Mouse (Mus musculus) stomach, embryonic 16.5 days (tissue): ENCODE measurements around the gene Ly86. TPM values are rescaled to one million over a fixed set of nuclear protein-coding genes. Genes with fewer than 3 reads are reported as not detected.
A peak's percentile ranks its signal among the peaks of the same experiment; 100 is the strongest.

ENCODE experiments used
- ATAC-seq: fragments of 200-750 bp; cut with Nextera tagmentation; 2 replicates; pipeline ENCODE4 v1.8.0; 2017; ENCODE audit warnings: moderate number of reproducible peaks, moderate TSS enrichment; ENCODE audit not compliant: insufficient read depth, low FRiP score
- H3K27ac ChIP-seq: fragments of 300-500 bp; sonication (generic); 2 replicates; pipeline ENCODE4 v1.5.1; 2014; ENCODE audit warnings: low read length
- H3K27me3 ChIP-seq: fragments of 300-500 bp; sonication (generic); 2 replicates; pipeline ENCODE4 v1.6.1; 2014; ENCODE audit warnings: low read length, control low read depth, mixed read lengths; ENCODE audit not compliant: control insufficient read depth, insufficient read depth
- H3K36me3 ChIP-seq: fragments of 300-500 bp; sonication (generic); 2 replicates; pipeline ENCODE4 v1.6.1; 2014; ENCODE audit warnings: low read length; ENCODE audit not compliant: control insufficient read depth, insufficient read depth
- H3K4me1 ChIP-seq: fragments of 300-500 bp; sonication (generic); 2 replicates; pipeline ENCODE4 v1.6.1; 2014; ENCODE audit warnings: low read length, control low read depth, mixed read lengths; ENCODE audit not compliant: control insufficient read depth, insufficient read depth
- H3K4me2 ChIP-seq: fragments of 300-500 bp; sonication (generic); 2 replicates; pipeline ENCODE4 v1.6.1; 2014; ENCODE audit warnings: low read depth, low read length, mixed read lengths
- H3K4me3 ChIP-seq: fragments of 300-500 bp; sonication (generic); replicated peaks from 2 replicates; pipeline ENCODE4 v1.5.1; 2014; ENCODE audit warnings: mild to moderate bottlenecking, low read length
- H3K9ac ChIP-seq: fragments of 300-500 bp; sonication (generic); 2 replicates; pipeline ENCODE4 v1.6.1; 2014; ENCODE audit warnings: low read length
- H3K9me3 ChIP-seq: fragments of 300-500 bp; sonication (generic); replicated peaks from 2 replicates; pipeline ENCODE4 v1.6.1; 2016; ENCODE audit warnings: low read length, control low read depth; ENCODE audit not compliant: control insufficient read depth
- WGBS: fragments of 180-500 bp; shearing (Covaris S2); extraction: QIAGEN DNeasy Blood & Tissue Kit; methylation state at CpG from one replicate; pipeline ENCODE4 v1.1.7; 2014; 5-methylcytosine and 5-hydroxymethylcytosine counted together
- polyA plus RNA-seq: library from polyadenylated mRNA; unstranded; fragments of >200 nt; fragmentation: Nextera tagmentation; extraction: Ambion mirVana; gene quantifications from 2 replicates; pipeline ENCODE4 v1.2.1, GENCODE M21; 2015

Ly86 gene
- polyA plus RNA-seq, 1 experiment from 2014 or later, result 10.1 TPM

- Histone ChIP-seq H3K9ac (peak overlapping the region; percentile 71), H3K4me1 (peaks cover 3% of the 10 kb centered on the region; the same call in 1 of the 2 replicates), H3K4me3 (peak overlapping the region; percentile 44), H3K27ac (no peak overlapping the region), H3K4me2 (peak overlapping the region; percentile 78), H3K27me3 (0 out of 2 replicates have a peak, but pooled peaks cover 4% of the 10 kb centered on the region), H3K9me3 (no peaks in the 10 kb centered on the region), H3K36me3 (no peaks in the 10 kb centered on the region)
- ATAC-seq, result peak; percentile 94
- 3% methylated on average over 25 of the region's 25 CpGs for WGBS
Measured at GRCm38 (mm10) chr13:37312222-37312928, 32.6 kb upstream of the Ly86 start.

GRCm38 (mm10) chr13:37312951-37313350, 32.1 kb upstream of the Ly86 start:
- Histone ChIP-seq H3K27ac (no peak overlapping the region), H3K9ac (no peak overlapping the region), H3K4me2 (no peak overlapping the region), H3K4me1 (peaks cover 3% of the 10 kb centered on the region; the same call in 1 of the 2 replicates), H3K4me3 (no peak overlapping the region), H3K9me3 (no peaks in the 10 kb centered on the region), H3K36me3 (no peaks in the 10 kb centered on the region), H3K27me3 (0 out of 2 replicates have a peak, but pooled peaks cover 4% of the 10 kb centered on the region)
- no peak for ATAC-seq
- 18% methylated on average over 4 of the region's 4 CpGs for WGBS

GRCm38 (mm10) chr13:37325504-37325903, 19.5 kb upstream of the Ly86 start:
- H3K27ac ChIP-seq, result no peak overlapping the region
- H3K9me3 ChIP-seq, result no peaks in the 10 kb centered on the region
- H3K27me3 ChIP-seq, result no peaks in the 10 kb centered on the region
- H3K4me1 ChIP-seq, result no peaks in the 10 kb centered on the region
- H3K36me3 ChIP-seq, result no peaks in the 10 kb centered on the region
- 82% methylated on average over 3 of the region's 3 CpGs for WGBS
- no peak for ATAC-seq
- no peak overlapping the region for H3K9ac ChIP-seq
- H3K4me3 ChIP-seq, result no peak overlapping the region
- H3K4me2 ChIP-seq, result no peak overlapping the region

GRCm38 (mm10) chr13:37329747-37330146, 15.3 kb upstream of the Ly86 start:
- H3K4me1 ChIP-seq, result no peaks in the 10 kb centered on the region
- no peaks in the 10 kb centered on the region for H3K36me3 ChIP-seq
- no peaks in the 10 kb centered on the region for H3K27me3 ChIP-seq
- no peak for ATAC-seq
- no peak overlapping the region for H3K4me2 ChIP-seq
- 68% methylated on average over 8 of the region's 8 CpGs for WGBS
- H3K9ac ChIP-seq, result no peak overlapping the region
- H3K4me3 ChIP-seq, result no peak overlapping the region
- no peak overlapping the region for H3K27ac ChIP-seq
- H3K9me3 ChIP-seq, result no peaks in the 10 kb centered on the region

GRCm38 (mm10) chr13:37330971-37331370, 14.0 kb upstream of the Ly86 start:
- H3K36me3 ChIP-seq, result no peaks in the 10 kb centered on the region
- no peak overlapping the region for H3K27ac ChIP-seq
- ATAC-seq, result no peak
- H3K4me1 ChIP-seq, result no peaks in the 10 kb centered on the region
- no peaks in the 10 kb centered on the region for H3K9me3 ChIP-seq
- WGBS, result 77% methylated on average over 4 of the region's 4 CpGs
- no peaks in the 10 kb centered on the region for H3K27me3 ChIP-seq
- no peak overlapping the region for H3K4me3 ChIP-seq
- H3K9ac ChIP-seq, result no peak overlapping the region
- H3K4me2 ChIP-seq, result no peak overlapping the region

- no peak overlapping the region for H3K27ac ChIP-seq
- no peak for ATAC-seq
- H3K9me3 ChIP-seq, result no peaks in the 10 kb centered on the region
- WGBS, result 70% methylated on average over 4 of the region's 4 CpGs
- no peak overlapping the region for H3K9ac ChIP-seq
- no peak overlapping the region for H3K4me3 ChIP-seq
- no peaks in the 10 kb centered on the region for H3K36me3 ChIP-seq
- no peak overlapping the region for H3K4me2 ChIP-seq
- no peaks in the 10 kb centered on the region for H3K27me3 ChIP-seq
- no peaks in the 10 kb centered on the region for H3K4me1 ChIP-seq
Measured at GRCm38 (mm10) chr13:37332779-37333543, 12.0 kb upstream of the Ly86 start.

GRCm38 (mm10) chr13:37333544-37333870, 11.5 kb upstream of the Ly86 start:
- no peaks in the 10 kb centered on the region for H3K36me3 ChIP-seq
- H3K27ac ChIP-seq, result no peak overlapping the region
- H3K4me2 ChIP-seq, result no peak overlapping the region
- 68% methylated on average over 1 of the region's 1 CpGs for WGBS
- no peaks in the 10 kb centered on the region for H3K9me3 ChIP-seq
- no peak for ATAC-seq
- H3K9ac ChIP-seq, result no peak overlapping the region
- H3K4me1 ChIP-seq, result no peaks in the 10 kb centered on the region
- no peak overlapping the region for H3K4me3 ChIP-seq
- no peaks in the 10 kb centered on the region for H3K27me3 ChIP-seq

GRCm38 (mm10) chr13:37337269-37337668, 7.7 kb upstream of the Ly86 start:
- Histone ChIP-seq H3K4me1 (no peaks in the 10 kb centered on the region), H3K27me3 (no peaks in the 10 kb centered on the region), H3K4me2 (no peak overlapping the region), H3K9me3 (no peaks in the 10 kb centered on the region), H3K36me3 (no peaks in the 10 kb centered on the region), H3K9ac (no peak overlapping the region), H3K27ac (no peak overlapping the region), H3K4me3 (no peak overlapping the region)
- WGBS, result 74% methylated on average over 4 of the region's 4 CpGs
- no peak for ATAC-seq

- H3K4me1 ChIP-seq, result no peaks in the 10 kb centered on the region
- WGBS, result 62% methylated on average over 7 of the region's 7 CpGs
- no peaks in the 10 kb centered on the region for H3K9me3 ChIP-seq
- no peak overlapping the region for H3K27ac ChIP-seq
- ATAC-seq, result no peak
- no peak overlapping the region for H3K9ac ChIP-seq
- no peaks in the 10 kb centered on the region for H3K27me3 ChIP-seq
- H3K36me3 ChIP-seq, result no peaks in the 10 kb centered on the region
- H3K4me2 ChIP-seq, result no peak overlapping the region
- H3K4me3 ChIP-seq, result no peak overlapping the region
Measured at GRCm38 (mm10) chr13:37337871-37338270, 7.1 kb upstream of the Ly86 start.
